Mouse (Mus musculus) WW6 (cell line): ENCODE data around the gene Emsy.
A peak's percentile ranks its signal among the peaks of the same experiment; 100 is the strongest.

Experiments used
- DNase-seq: peaks from one replicate; pipeline ENCODE4 v3.0.0-alpha.2; 2013; ENCODE audit warnings: low read depth, low spot score

Gene Emsy

DNA sequence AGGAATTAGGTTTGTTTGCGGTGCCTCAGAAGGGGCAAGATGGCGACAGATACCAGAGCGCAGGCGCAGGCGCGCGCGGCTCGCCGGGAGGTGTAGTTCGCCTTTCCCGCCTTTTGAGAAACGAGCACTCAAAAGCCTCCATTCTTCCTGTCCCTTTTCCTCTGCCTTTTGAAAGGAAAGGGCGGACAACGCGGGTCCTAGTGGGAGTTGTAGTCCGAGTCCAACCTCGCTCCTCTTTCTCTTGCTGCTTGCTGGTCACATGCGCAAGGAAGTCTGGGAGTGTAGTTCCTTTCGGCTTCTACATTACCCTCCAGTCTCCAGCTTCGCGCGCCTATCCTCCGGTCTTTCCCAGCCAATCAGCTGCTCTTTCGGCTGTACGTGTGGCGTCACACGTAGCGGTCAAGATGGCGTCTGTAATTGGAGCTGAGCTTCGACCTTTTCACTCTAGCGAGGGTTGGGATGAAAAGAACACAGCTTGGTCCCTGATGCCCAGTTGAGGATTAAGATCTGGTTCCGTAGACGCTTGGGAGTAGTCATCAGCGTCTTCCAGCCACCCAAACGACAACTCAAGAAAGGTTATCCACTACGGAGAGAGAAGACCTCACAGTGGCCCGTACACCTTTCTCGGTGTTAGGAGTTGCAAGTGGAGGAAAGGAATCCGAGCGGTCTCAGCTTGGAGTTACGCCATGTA lies at the start of gene Emsy:
Emsy (minus strand) TSS at position 253 of the 691 bp plus-strand sequence.
- peak; percentile 89 for DNase-seq

- no peak for DNase-seq
These were observed 47.7 kb upstream of the Emsy start for GRCm38 (mm10) chr7:98704276-98704675.

GRCm38 (mm10) chr7:98703365-98703881 lies 46.8 kb upstream of the Emsy start:
- no peak for DNase-seq

DNA sequence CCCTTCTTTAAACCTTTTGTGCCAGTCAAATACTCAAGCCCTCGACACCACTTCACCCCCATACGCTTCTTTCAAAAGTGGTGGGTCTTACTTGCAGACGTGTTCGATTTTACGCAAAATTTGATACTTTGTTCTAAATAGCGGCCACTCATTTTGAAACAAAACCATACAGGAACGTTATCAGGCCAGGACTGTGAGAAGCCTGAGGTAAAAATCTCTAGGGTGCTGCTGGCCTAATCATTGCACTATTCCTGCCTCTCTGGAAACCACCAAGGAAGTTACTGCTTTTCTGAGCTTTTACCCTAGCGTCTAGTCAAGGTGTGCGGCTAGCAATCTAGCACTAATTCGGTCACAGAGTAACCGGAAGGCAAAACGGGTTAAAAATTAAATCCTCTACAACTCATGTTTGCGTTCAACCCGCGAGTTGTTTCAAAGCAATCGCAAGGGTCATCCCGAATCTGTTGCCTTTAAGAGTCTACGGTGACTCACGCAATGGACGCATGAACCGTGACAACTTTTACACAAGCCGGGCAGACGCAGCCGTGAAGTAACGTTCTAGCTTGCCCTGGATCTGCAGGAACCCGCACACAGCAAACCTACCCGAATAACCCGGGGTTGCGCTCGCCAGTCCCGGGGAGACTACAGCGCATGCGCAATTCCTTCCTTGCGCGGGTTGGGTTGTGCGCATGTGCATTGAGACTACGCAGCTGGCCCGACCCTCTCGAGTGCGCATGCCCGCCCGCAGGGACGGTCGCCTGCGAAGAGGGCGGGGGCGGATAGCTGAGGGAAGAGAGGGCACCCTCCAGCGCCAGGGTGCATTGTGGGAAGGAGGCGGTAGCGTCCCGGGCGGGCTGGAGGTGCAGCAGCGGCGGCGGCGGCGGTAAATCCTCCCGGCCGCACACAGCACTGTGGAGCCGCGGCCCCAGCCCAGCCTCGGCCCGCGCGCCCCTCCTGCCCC lies 46.0 kb upstream of the Emsy start, which contains the start of gene Thap12:
Thap12 (plus strand) TSS at position 821 of the 958 bp plus-strand sequence.
- peak; percentile 95 for DNase-seq

- no peak for DNase-seq
These were observed 45.2 kb upstream of the Emsy start for GRCm38 (mm10) chr7:98701771-98702170.

DNA sequence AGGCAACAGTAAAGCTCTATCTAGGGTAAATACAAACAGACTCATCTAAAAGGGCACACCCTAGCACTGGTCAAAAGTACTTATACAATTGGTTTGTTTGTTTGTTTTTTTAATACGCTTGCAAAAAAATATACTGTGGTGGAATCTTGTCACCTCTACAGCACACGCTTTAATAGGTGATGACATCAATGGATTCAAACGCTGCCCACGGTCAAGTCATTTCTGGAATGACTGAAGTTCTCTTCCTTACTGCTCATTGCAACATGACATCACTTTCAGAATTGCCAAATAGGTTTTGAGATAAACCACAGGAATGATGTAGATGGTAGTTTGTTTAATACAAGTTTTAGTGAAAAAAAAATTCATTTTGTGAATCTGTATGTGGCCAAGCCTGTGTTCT lies 42.0 kb upstream of the Emsy start:
- DNase-seq, result no peak

- DNase-seq, result no peak
These were observed 41.5 kb upstream of the Emsy start for GRCm38 (mm10) chr7:98698041-98698440.

GRCm38 (mm10) chr7:98697496-98697895 lies 40.9 kb upstream of the Emsy start:
- DNase-seq, result no peak

DNA sequence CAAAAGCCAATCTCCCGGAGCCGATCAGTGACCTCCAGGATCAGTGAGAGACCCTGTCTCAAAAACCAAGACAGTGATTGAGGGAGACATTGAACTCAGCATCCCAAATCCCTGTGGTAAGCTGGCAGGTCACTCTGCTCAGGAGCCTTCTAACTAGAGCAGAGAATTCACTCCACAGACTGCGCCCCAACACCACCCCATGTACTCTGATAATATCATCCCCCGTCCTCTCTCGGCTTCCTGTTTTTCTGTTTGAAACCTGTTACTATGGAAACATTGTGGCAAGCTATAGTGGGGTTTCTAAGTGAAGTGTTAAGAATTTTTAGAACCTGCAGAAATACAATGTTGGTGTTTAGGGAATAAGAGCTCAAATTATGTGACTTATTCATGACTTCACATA lies 37.5 kb upstream of the Emsy start:
- no peak for DNase-seq

DNA sequence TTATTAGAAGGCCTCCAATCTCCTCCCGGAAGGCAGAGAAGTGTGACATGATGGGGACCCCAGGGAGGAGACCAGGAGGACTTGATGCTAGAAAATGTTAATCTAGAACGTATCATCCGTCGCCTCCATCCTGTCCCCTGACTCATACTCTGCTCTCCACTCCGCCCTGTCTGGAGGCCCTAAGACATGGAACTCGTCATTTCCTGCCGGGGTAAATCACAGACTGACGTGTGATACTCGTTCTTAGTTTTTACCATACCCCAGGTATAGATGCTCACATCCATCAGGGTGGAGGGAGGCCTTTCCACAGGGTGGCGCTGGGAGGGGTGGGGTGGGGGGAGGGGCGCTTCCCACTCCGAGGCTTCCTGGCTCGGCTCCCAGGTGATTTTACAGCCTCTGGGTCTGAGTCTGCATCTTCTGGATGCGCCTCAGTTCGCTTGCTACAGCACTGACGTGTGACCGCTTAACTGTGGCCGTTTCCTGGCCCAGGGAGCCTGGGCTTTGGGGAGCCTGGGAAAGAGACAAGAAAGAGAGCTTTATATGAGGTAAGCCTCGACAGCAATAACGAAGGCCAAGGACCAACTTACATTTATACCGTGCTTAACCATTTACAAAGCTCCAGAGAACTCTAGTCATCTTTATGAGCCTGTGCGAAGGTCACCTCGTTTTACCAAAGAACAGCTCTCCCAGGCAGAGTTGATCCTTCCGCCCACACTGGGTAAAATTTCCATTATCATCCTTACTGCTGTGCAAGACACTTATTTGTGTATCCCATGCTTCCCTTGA lies 36.4 kb upstream of the Emsy start:
- DNase-seq, result no peak

DNA sequence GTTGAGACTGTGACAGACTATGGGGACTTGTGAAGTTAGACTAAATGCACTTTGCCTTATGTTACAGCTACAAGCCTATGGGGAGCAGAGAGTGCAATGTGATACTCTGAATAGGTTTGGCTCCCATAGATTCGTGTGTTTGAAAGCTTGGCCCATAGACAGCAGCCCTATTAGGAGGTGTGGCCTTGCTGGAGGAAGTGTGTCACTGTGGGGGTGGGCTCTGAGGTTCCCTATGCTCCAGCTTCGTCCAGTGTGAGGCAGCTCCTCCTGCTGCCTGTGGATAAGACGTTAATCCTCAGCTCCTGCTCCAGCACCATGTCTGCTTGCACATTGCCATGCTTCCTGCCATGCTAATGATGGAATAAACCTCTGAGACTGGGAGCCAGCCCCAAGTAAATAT lies 34.2 kb upstream of the Emsy start:
- no peak for DNase-seq

GRCm38 (mm10) chr7:98690126-98690525 lies 33.5 kb upstream of the Emsy start:
- no peak for DNase-seq

DNA sequence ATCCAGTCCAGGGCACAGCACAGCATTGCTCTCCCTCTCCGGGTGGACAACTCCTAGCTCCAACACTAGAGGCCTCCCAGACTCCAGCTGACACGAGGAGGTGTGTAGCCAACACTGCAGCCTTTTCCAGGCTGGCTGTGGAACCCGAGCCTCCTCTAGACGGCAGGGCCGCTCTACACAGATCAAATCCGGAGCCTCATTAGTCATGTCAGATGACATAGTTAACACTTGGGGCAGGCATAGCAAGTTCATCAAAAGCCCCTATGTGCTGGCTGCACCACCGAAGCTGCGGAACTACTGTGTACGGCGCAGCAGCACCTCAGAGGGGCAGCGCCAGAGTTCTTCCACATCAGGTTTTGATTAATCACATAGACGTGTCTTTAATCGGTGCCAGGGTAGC lies 29.3 kb upstream of the Emsy start:
- no peak for DNase-seq

DNA sequence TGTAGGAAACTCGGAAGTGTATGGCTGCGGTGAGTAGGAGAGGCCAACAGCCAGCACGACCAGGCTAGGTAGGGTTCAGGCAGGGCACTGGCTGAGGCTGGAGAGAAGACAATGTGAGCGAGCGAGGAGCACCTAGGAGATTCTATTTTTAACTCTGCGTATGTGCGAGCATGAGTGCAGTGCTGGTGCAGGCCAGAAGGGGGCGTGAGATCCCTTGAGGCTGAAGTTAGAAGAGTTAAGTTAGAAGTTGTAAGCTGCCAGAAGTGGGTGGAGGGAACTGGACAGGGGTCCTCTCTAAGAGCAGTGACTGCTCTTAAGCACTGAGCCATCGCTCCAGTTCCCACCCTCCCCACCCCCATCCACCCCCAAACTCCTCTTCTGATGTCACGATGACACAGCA lies 26.2 kb upstream of the Emsy start:
- no peak for DNase-seq

DNA sequence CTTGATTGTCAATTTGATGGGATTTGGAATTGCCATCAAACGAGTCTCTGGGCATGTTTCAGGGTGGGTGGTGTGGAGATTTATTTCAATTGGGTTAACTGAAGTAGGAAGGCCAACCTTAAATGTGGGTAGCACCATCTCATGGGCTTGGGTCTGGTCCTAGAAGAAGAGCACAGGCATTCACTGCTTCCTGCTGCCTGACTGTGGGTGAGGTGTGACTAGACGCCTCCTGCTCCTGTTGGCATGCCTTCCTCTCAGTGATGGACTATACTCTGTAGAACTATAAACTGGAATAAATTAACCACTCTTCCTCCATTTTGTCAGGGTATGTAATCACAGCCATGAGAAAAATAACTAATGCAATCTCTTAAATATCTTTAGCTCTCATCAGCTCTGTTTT lies 24.1 kb upstream of the Emsy start:
- no peak for DNase-seq

DNA sequence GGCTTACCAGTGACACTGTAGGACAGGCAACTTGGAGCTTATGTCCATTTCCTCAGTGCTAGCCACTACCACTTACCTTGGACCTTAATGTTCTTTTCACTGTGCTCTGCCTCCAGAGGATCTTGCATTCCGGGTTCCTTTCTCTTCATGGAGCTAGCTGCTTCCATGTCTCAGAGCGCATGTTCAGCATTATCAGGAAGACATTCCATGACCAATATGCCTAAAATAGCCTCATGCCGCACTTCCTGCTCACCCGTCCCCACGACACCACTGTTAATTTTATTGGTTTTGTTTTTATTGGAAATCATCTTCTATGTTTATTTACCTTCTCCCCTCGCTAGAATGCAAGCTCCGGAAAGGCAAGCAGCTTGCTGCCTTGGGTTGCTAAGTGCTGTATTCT lies 21.9 kb upstream of the Emsy start:
- DNase-seq, result no peak

DNA sequence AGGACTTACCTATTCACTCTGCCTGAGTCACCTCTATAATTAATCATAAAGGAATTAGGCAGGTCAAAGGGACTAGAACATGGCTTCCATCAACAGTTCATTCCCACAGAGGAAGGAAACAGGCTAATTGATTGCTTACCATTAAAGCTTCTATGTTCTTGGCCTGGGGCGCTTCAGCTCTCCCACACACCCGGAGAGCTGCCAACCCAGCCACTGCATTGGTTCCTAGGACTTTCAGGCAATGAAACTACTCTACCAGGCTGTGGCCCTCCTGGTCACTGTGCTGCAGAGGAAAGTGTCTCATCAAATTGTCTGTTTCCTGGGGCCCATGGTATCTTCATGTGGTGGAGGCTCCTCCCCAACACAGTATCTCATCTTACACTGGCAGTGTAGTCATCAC lies 20.9 kb upstream of the Emsy start:
- no peak for DNase-seq

DNA sequence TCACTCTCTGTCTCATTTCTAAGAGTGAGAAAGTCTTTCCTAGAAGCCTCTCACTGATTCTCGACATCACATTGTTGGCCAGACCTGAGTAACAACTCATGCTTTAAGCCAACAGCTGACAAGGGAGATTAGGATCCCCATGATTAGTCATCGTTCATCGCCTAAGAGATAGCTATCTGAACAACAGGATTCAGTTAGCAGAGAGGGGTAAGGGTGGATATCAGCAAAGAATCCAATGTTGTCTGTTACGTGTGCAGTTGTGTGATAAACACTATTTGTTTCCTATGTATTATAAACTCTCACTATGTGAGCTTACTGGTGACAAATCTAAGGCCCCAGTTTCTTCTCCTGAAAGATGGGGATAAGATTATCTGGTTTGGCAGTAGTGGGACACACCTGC lies 17.8 kb upstream of the Emsy start:
- no peak for DNase-seq

- no peak for DNase-seq
These were observed 15.8 kb upstream of the Emsy start for GRCm38 (mm10) chr7:98672241-98672955.

- DNase-seq, result no peak
These were observed 14.8 kb upstream of the Emsy start for GRCm38 (mm10) chr7:98671416-98671815.

- DNase-seq, result no peak
These were observed 14.2 kb upstream of the Emsy start for GRCm38 (mm10) chr7:98670831-98671230.
